Mouse (Mus musculus) small intestine, adult 2 months (tissue): Measurements from ENCODE around the gene Slc9a3r1. TPM values are rescaled to one million over a fixed set of nuclear protein-coding genes. Genes with fewer than 3 reads are reported as not detected.

ENCODE experiments used
- H3K27ac ChIP-seq: fragments of 200-500 bp; 2 replicates; pipeline ENCODE4 v1.5.1; 2012; ENCODE audit warnings: low read depth, low read length, control low read depth, inconsistent platforms; ENCODE audit not compliant: insufficient read depth
- H3K27me3 ChIP-seq: fragments of 200-500 bp; 2 replicates; pipeline ENCODE4 v1.6.1; 2012; ENCODE audit warnings: mild to moderate bottlenecking, moderate library complexity, low read length, inconsistent platforms; ENCODE audit not compliant: control insufficient read depth, insufficient read depth
- H3K36me3 ChIP-seq: fragments of 200-500 bp; 2 replicates; pipeline ENCODE4 v1.6.1; 2012; ENCODE audit warnings: mild to moderate bottlenecking, low read length, control low read depth, inconsistent platforms; ENCODE audit not compliant: control insufficient read depth, insufficient read depth
- H3K4me1 ChIP-seq: fragments of 200-500 bp; 2 replicates; pipeline ENCODE4 v1.6.1; 2012; ENCODE audit warnings: low read length, inconsistent platforms, mixed read lengths; ENCODE audit not compliant: control insufficient read depth, insufficient read depth, insufficient read length
- H3K4me3 ChIP-seq: fragments of 200-500 bp; 2 replicates; pipeline ENCODE4 v1.5.1; 2012; ENCODE audit warnings: low read depth, mild to moderate bottlenecking, control low read depth, inconsistent platforms, low read length, moderate library complexity
- CTCF ChIP-seq: fragments of 200-500 bp; IDR thresholded peaks from 2 replicates; pipeline ENCODE4 v1.5.1; 2012; ENCODE audit warnings: low read depth, mild to moderate bottlenecking, control low read depth, inconsistent platforms, low read length, moderate library complexity, mixed read lengths; ENCODE audit not compliant: insufficient replicate concordance, insufficient read length; ENCODE audit errors: extremely low read depth
- POLR2A ChIP-seq: fragments of 200-500 bp; IDR thresholded peaks from 2 replicates; pipeline ENCODE4 v1.6.1; 2012; ENCODE audit warnings: low read depth, mild to moderate bottlenecking, control low read depth, inconsistent platforms, low read length, moderate library complexity
- WGBS: fragments of 180-500 bp; shearing (Covaris S2); methylation state at CpG from one replicate; pipeline ENCODE4 v1.1.7; 2018; 5-methylcytosine and 5-hydroxymethylcytosine counted together
- polyA plus RNA-seq: library from polyadenylated mRNA; depleted of rRNA; stranded (reverse); fragments of >200 nt; gene quantifications from 2 replicates; pipeline ENCODE4 v1.2.3, GENCODE M21; 2012

Gene Slc9a3r1
- polyA plus RNA-seq, 1 experiment: 949 TPM

- TF ChIP-seq POLR2A (no peak), CTCF (no peak)
- Histone ChIP-seq H3K4me1 (peaks cover 65% of the 10 kb centered on the region), H3K27me3 (no peaks in the 10 kb centered on the region), H3K27ac (peak overlapping the region; percentile 93; the same call in 1 of the 2 replicates), H3K4me3 (no peak overlapping the region), H3K36me3 (peaks cover 76% of the 10 kb centered on the region)
- 81% methylated on average over 6 of the region's 6 CpGs for WGBS
Measured at GRCm38 (mm10) chr11:115179881-115180280, 16.7 kb downstream of the Slc9a3r1 start.

DNA sequence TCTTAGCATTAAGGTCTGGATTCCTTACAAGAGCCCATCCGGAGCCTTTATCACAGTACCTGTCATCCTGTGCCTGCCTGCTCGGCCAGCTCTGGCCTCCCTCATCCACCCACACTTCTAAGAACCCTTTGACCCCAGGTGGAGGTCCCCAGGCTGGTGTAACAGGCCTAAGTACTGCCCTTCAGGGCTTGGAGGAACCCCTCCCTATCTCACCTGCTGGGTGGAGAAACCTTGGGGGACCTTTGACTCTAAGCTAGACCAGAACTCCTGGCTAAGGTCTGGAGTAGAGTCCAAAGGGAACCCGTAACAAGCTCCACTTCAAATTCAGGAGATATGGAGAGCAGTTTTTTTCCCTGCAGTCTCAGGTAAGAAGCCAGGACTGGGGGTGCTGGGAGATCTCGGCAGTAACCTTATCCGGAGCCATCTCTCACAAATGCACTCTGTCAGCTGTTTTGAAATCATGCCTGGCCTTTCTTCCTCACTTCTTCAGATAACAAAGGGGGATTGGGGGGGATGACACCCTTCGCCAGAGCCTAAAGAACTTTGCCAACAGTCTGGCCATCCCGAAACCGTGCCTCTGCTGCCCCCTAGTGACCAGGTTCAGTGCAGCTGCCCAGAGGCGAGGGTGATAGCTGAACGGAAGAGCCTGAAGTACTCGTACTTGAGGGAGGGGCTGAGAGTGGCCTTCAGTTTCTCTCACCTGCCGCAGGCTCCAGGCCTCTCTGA lies 18.9 kb downstream of the Slc9a3r1 start:
- Histone ChIP-seq H3K4me3 (no peak overlapping the region), H3K36me3 (peaks cover 54% of the 10 kb centered on the region), H3K27ac (peak overlapping the region; percentile 61), H3K4me1 (peaks cover 53% of the 10 kb centered on the region), H3K27me3 (no peaks in the 10 kb centered on the region)
- WGBS: 10% methylated on average over 12 of the region's 12 CpGs
- TF ChIP-seq CTCF: peak; percentile 92
- no peak for TF ChIP-seq POLR2A

GRCm38 (mm10) chr11:115184973-115185372 lies 21.8 kb downstream of the Slc9a3r1 start:
- TF ChIP-seq CTCF (no peak), POLR2A (0 out of 2 replicates have a peak, but pooled peaks have one; percentile 14)
- H3K4me3 ChIP-seq: no peak overlapping the region
- H3K27ac ChIP-seq: peak overlapping the region; percentile 51; the same call in 1 of the 2 replicates
- H3K27me3 ChIP-seq: no peaks in the 10 kb centered on the region
- peaks cover 29% of the 10 kb centered on the region for H3K36me3 ChIP-seq
- WGBS: 34% methylated on average over 4 of the region's 4 CpGs
- H3K4me1 ChIP-seq: peaks cover 28% of the 10 kb centered on the region

- H3K27ac ChIP-seq: peak within 1 kb of the TSS; percentile 79
- TF ChIP-seq CTCF (no peak), POLR2A (peak; percentile 83; the same call in 1 of the 2 replicates)
- peaks cover 22% of the 10 kb centered on the region for H3K4me1 ChIP-seq
- peak within 1 kb of the TSS; percentile 83 for H3K4me3 ChIP-seq
- no peaks in the 10 kb centered on the region for H3K27me3 ChIP-seq
- peaks cover 12% of the 10 kb centered on the region for H3K36me3 ChIP-seq
- WGBS: under 1% methylated on average over 39 of the region's 39 CpGs
Measured at GRCm38 (mm10) chr11:115187224-115187639, 24.1 kb downstream of the Slc9a3r1 start, which contains the start of gene Tmem104. Tmem104 (plus strand) TSS chr11:115187487.

GRCm38 (mm10) chr11:115187693-115188092 lies 24.6 kb downstream of the Slc9a3r1 start, which contains the start of gene Nat9:
Nat9 (minus strand) TSS chr11:115187859.
- WGBS: 8% methylated on average over 12 of the region's 12 CpGs
- Histone ChIP-seq H3K36me3 (peaks cover 9% of the 10 kb centered on the region), H3K27me3 (no peaks in the 10 kb centered on the region), H3K4me1 (peaks cover 19% of the 10 kb centered on the region), H3K4me3 (peak within 1 kb of the TSS; percentile 83), H3K27ac (peak within 1 kb of the TSS; percentile 79)
- no peak for TF ChIP-seq CTCF

DNA sequence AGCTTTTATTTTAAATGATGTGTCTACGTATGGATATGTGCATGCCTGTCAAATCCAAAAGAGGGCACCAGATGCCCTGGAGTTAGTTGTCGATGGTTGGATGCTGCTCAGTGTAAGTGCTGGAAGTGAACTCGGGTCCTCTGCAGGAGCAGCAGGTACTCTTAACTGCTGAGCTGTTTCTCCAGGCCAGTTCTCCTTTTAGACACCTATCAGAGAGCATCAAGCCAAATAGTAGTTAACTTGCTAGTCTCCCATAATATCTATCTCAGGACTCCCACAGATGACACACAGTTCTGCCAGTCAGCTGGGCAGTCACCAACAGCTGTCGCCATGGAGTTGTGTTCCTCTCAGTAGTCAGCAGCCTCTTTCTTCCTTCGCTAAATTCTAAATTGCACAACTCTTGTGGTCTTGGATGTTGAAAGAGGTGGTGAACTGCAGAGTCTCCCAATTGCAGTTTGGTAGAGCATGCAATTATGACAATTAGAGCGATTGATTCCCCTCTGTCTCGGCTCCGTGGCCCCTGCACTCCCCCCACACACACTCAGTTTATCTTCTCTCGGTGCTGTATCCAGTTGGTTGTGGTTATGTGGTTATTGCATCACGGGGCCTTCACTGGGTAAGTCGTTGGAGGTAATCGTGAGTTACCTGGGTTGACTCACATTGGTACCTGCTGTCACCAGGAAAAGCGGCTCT lies 25.5 kb downstream of the Slc9a3r1 start:
- peak overlapping the region; percentile 34; the same call in 1 of the 2 replicates for H3K27ac ChIP-seq
- H3K4me1 ChIP-seq: peaks cover 13% of the 10 kb centered on the region
- H3K36me3 ChIP-seq: 0 out of 2 replicates have a peak, but pooled peaks cover 1% of the 10 kb centered on the region
- H3K4me3 ChIP-seq: 0 out of 2 replicates have a peak overlapping the region, but pooled peaks have one; percentile 11
- TF ChIP-seq POLR2A (no peak), CTCF (no peak)
- H3K27me3 ChIP-seq: no peaks in the 10 kb centered on the region
- WGBS: 80% methylated on average over 13 of the region's 13 CpGs

DNA sequence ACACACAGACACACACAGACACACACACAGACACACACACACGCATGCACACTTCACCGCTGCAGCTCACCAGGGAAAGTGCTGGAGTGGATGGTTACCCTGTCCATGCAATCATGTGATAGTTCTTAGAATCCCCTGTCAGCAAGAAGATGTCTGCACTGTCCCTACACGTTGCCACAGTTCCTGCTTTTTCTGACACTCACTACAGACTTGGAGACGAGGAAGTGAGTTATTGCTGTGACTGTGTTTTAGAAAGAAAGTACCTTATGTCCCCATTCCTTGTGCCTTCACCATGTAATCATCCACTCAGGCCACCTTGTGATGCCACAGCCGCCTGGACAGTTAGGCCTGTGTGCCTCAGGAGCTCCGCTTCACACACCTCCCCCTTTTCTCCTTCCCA lies 26.2 kb downstream of the Slc9a3r1 start:
- no peaks in the 10 kb centered on the region for H3K27me3 ChIP-seq
- H3K4me1 ChIP-seq: peaks cover 12% of the 10 kb centered on the region
- TF ChIP-seq POLR2A (no peak), CTCF (no peak)
- 87% methylated on average over 6 of the region's 6 CpGs for WGBS
- 0 out of 2 replicates have a peak overlapping the region, but pooled peaks have one; percentile 11 for H3K4me3 ChIP-seq
- peak overlapping the region; percentile 34; the same call in 1 of the 2 replicates for H3K27ac ChIP-seq
- H3K36me3 ChIP-seq: 0 out of 2 replicates have a peak, but pooled peaks cover 1% of the 10 kb centered on the region
